Mouse (Mus musculus) cortical plate, adult 2 months (tissue): ENCODE results near the gene Shisal1. TPM values are rescaled to one million over a fixed set of nuclear protein-coding genes. Genes with fewer than 3 reads are reported as not detected.

Experiments
- H3K27ac ChIP-seq: fragments of 200-500 bp; 2 replicates; pipeline ENCODE4 v1.5.1; 2012; ENCODE audit warnings: low read length, control low read depth, inconsistent platforms; ENCODE audit not compliant: insufficient read depth
- H3K4me1 ChIP-seq: fragments of 200-500 bp; 2 replicates; pipeline ENCODE4 v1.6.1; 2011; ENCODE audit warnings: low read length; ENCODE audit not compliant: control insufficient read depth, insufficient read depth
- H3K4me3 ChIP-seq: fragments of 200-500 bp; 2 replicates; pipeline ENCODE4 v1.5.1; 2011; ENCODE audit warnings: mild to moderate bottlenecking, low read length, control low read depth; ENCODE audit not compliant: insufficient read depth
- CTCF ChIP-seq: fragments of 200-500 bp; IDR thresholded peaks from 2 replicates; pipeline ENCODE4 v1.5.1; 2011; ENCODE audit warnings: mild to moderate bottlenecking, control low read depth, low read length; ENCODE audit not compliant: insufficient read depth; ENCODE audit errors: extremely low read depth
- POLR2A ChIP-seq: fragments of 200-500 bp; IDR thresholded peaks from 2 replicates; pipeline ENCODE4 v1.6.1; 2011; ENCODE audit warnings: mild to moderate bottlenecking, low read length, control low read depth; ENCODE audit not compliant: insufficient read depth; ENCODE audit errors: extremely low read depth
- polyA plus RNA-seq: library from polyadenylated mRNA; depleted of rRNA; stranded (reverse); fragments of >200 nt; gene quantifications from 2 replicates; pipeline ENCODE4 v1.2.3, GENCODE M21; 2012

Gene Shisal1
- polyA plus RNA-seq, 1 experiment = 30.5 TPM

DNA sequence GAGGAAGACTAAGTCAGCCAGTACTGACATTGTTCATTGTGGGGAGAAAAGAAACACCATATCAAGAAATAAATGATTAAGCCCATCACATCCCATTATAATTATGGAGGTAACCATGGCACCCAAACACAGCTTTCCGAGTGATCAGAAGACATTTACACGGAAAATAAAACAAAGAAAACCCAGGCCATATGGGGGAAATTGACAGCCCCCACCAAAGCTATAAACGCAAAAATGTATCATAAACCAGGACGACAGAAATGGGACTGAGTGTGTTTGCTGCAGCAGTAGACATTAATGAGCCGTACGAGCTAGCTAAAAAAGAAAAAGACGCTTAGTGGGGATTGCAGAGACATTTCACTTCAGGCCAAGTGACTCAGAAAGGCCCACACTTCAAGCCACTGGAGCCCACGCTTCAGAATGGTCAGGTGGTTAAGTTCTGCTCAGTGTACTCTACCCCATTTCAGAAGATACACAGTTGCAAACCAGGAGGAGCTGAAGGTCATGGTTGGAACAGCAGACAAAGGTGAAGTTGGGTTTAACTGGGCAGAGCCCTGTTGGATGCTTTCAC is 60.8 kb downstream of the Shisal1 start:
- Histone ChIP-seq H3K27ac (no peak overlapping the region), H3K4me1 (no peaks in the 10 kb centered on the region), H3K4me3 (no peak overlapping the region)
- no peak for TF ChIP-seq CTCF
- no peak for TF ChIP-seq POLR2A

- Histone ChIP-seq H3K4me1 (no peaks in the 10 kb centered on the region), H3K27ac (no peak overlapping the region), H3K4me3 (no peak overlapping the region)
- no peak for TF ChIP-seq POLR2A
- TF ChIP-seq CTCF = no peak
Measured at GRCm38 (mm10) chr15:84384066-84384465, 62.8 kb downstream of the Shisal1 start.

- no peak overlapping the region for H3K4me3 ChIP-seq
- TF ChIP-seq CTCF = no peak
- no peak for TF ChIP-seq POLR2A
- no peaks in the 10 kb centered on the region for H3K4me1 ChIP-seq
- no peak overlapping the region for H3K27ac ChIP-seq
Measured at GRCm38 (mm10) chr15:84380181-84380580, 66.7 kb downstream of the Shisal1 start.

- no peak overlapping the region for H3K27ac ChIP-seq
- H3K4me1 ChIP-seq = no peaks in the 10 kb centered on the region
- TF ChIP-seq CTCF (no peak), POLR2A (no peak)
- H3K4me3 ChIP-seq = no peak overlapping the region
Measured at GRCm38 (mm10) chr15:84378734-84379133, 68.2 kb downstream of the Shisal1 start.

GRCm38 (mm10) chr15:84372801-84373200 is 74.1 kb downstream of the Shisal1 start:
- H3K27ac ChIP-seq = no peak overlapping the region

DNA sequence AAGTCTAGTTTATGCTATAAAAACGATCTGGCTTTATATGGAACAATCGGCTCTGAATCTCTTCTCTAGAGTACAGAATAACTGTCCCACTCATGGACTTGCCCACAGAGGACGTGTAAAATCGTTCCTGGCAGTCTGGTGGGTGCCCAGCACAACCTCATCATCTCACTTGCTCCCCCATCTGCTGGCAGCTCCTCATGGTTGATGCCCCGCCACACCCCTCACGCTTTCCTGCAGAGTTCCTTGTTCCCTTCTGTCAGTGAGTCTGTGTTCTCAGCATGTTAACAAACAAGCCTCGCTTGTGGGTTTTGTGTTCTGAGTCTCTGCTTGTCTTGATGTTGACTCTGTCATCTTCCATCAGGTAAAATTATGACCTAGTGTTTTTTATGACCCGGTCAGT is 79.5 kb downstream of the Shisal1 start:
- no peak overlapping the region for H3K27ac ChIP-seq
- TF ChIP-seq CTCF (no peak), POLR2A (no peak)
- H3K4me1 ChIP-seq = peaks cover 3% of the 10 kb centered on the region; the same call in 1 of the 2 replicates
- no peak overlapping the region for H3K4me3 ChIP-seq

More at GRCm38 (mm10) chr15:84372801-84373200, 74.1 kb downstream of the Shisal1 start:
- H3K4me1 ChIP-seq = no peaks in the 10 kb centered on the region; the same call in 1 of the 2 replicates
- no peak for TF ChIP-seq CTCF
- TF ChIP-seq POLR2A = no peak
- no peak overlapping the region for H3K4me3 ChIP-seq

DNA sequence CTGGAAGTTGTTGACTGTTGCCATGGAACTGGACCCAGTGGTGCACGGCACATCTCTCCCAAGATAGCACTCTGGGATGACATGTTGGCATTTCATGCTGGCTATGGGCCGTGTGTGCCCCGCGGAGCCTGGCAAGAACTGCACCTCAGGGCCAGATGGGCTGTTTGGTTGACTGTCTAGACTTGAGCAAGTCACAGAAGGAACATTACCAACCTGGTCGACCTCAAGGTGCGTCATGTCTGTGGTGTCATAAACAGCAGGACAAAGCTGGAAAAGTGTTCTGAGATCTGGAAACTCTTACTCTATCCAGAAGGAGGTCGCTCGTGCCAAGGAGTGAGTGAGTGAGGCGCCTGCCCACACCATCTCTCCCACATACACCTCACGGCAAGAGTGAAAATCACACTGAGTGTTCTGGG is 80.3 kb downstream of the Shisal1 start:
- no peak for TF ChIP-seq POLR2A
- TF ChIP-seq CTCF = no peak
- Histone ChIP-seq H3K27ac (no peak overlapping the region), H3K4me1 (peaks cover 3% of the 10 kb centered on the region; the same call in 1 of the 2 replicates), H3K4me3 (no peak overlapping the region)

GRCm38 (mm10) chr15:84365675-84366381 is 81.1 kb downstream of the Shisal1 start:
- Histone ChIP-seq H3K27ac (no peak overlapping the region), H3K4me3 (no peak overlapping the region)

DNA sequence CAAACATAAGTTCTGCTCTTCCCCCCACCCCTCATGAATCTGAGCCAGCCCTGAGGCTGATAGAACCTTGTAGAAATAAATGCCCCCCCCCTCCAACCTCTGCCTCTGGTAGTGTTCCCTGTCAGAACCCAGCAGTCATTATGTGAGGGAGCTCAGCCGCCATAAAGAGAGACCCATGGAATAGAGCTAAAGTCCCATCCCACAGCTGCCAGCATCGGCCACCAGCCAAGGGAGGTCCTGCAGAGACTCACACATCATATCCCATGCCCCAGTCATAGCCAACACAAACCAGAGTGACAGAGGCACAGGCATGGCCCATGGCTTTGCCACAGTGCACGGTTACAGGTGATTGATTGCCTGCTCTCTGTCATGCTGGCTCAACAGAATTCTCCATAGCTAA is 82.2 kb downstream of the Shisal1 start:
- no peak for TF ChIP-seq POLR2A
- no peak for TF ChIP-seq CTCF
- Histone ChIP-seq H3K4me3 (no peak overlapping the region), H3K27ac (no peak overlapping the region), H3K4me1 (peaks cover 3% of the 10 kb centered on the region; the same call in 1 of the 2 replicates)

More at GRCm38 (mm10) chr15:84365675-84366381, 81.1 kb downstream of the Shisal1 start:
- H3K4me1 ChIP-seq = peaks cover 3% of the 10 kb centered on the region; the same call in 1 of the 2 replicates
- no peak for TF ChIP-seq POLR2A
- TF ChIP-seq CTCF = no peak

GRCm38 (mm10) chr15:84355081-84355480 is 91.8 kb downstream of the Shisal1 start:
- no peak overlapping the region for H3K4me3 ChIP-seq
- no peaks in the 10 kb centered on the region; the same call in 1 of the 2 replicates for H3K4me1 ChIP-seq
- no peak overlapping the region for H3K27ac ChIP-seq
- TF ChIP-seq POLR2A (no peak), CTCF (no peak)
